Mouse (Mus musculus) erythroblast, embryonic 14.5 days (primary cell): ENCODE measurements around the gene Pcp4l1.

ENCODE experiments used
- GATA1 ChIP-seq: IDR thresholded peaks from 2 replicates; pipeline ENCODE4 v1.6.1; 2012; ENCODE audit warnings: low read length, inconsistent platforms, mixed read lengths
- TAL1 ChIP-seq: IDR thresholded peaks from 3 replicates; pipeline ENCODE4 v1.6.1; 2012; ENCODE audit warnings: low read length, inconsistent platforms, mixed read lengths

- TF ChIP-seq TAL1 (no peak), GATA1 (no peak)
Observed at GRCm38 (mm10) chr1:171162526-171162925, 33.5 kb downstream of the Pcp4l1 start.
